Mouse (Mus musculus) hindbrain, embryonic 16.5 days (tissue): ENCODE data around the gene AA467197. TPM values are rescaled to one million over a fixed set of nuclear protein-coding genes. Genes with fewer than 3 reads are reported as not detected.

Source experiments
- ATAC-seq: fragments of 200-750 bp; cut with Nextera tagmentation; 2 replicates; pipeline ENCODE4 v1.8.0; 2017; ENCODE audit warnings: moderate TSS enrichment, moderate library complexity
- H3K27ac ChIP-seq: fragments of 300-500 bp; sonication (generic); 2 replicates; pipeline ENCODE4 v1.5.1; 2014; ENCODE audit warnings: low read depth, mild to moderate bottlenecking, control low read depth, low read length, moderate library complexity
- H3K27me3 ChIP-seq: fragments of 300-500 bp; sonication (generic); replicated peaks from 2 replicates; pipeline ENCODE4 v1.6.1; 2014; ENCODE audit warnings: low read length; ENCODE audit not compliant: control insufficient read depth, insufficient read depth
- H3K36me3 ChIP-seq: fragments of 300-500 bp; sonication (generic); 2 replicates; pipeline ENCODE4 v1.6.1; 2014; ENCODE audit warnings: mild to moderate bottlenecking, low read length, moderate library complexity, mixed read lengths; ENCODE audit not compliant: control insufficient read depth, insufficient read depth
- H3K4me1 ChIP-seq: fragments of 300-500 bp; sonication (generic); 2 replicates; pipeline ENCODE4 v1.6.1; 2014; ENCODE audit warnings: low read depth, low read length; ENCODE audit not compliant: control insufficient read depth, insufficient read depth
- H3K4me2 ChIP-seq: fragments of 300-500 bp; sonication (generic); 2 replicates; pipeline ENCODE4 v1.6.1; 2014; ENCODE audit warnings: mild to moderate bottlenecking, low read length, control low read depth, moderate library complexity
- H3K4me3 ChIP-seq: fragments of 300-500 bp; sonication (generic); 2 replicates; pipeline ENCODE4 v1.5.1; 2014; ENCODE audit warnings: mild to moderate bottlenecking, low read length, control low read depth, moderate library complexity
- H3K9ac ChIP-seq: fragments of 300-500 bp; sonication (generic); 2 replicates; pipeline ENCODE4 v1.6.1; 2014; ENCODE audit warnings: low read depth, mild to moderate bottlenecking, control low read depth, low read length, moderate library complexity
- H3K9me3 ChIP-seq: fragments of 300-500 bp; sonication (generic); 2 replicates; pipeline ENCODE4 v1.6.1; 2014; ENCODE audit warnings: mild to moderate bottlenecking, low read length, moderate library complexity; ENCODE audit not compliant: control insufficient read depth
- WGBS: fragments of 180-500 bp; shearing (Covaris S2); extraction: QIAGEN DNeasy Blood & Tissue Kit; methylation state at CpG from one replicate; pipeline ENCODE4 v1.1.7; 2014; 5-methylcytosine and 5-hydroxymethylcytosine counted together
- polyA plus RNA-seq: library from polyadenylated mRNA; unstranded; fragments of >200 nt; fragmentation: Nextera tagmentation; extraction: Ambion mirVana; gene quantifications from 2 replicates; pipeline ENCODE4 v1.2.1, GENCODE M21; 2015

The AA467197 gene
- polyA plus RNA-seq, 1 experiment from 2014 or later = 0.91 TPM

DNA sequence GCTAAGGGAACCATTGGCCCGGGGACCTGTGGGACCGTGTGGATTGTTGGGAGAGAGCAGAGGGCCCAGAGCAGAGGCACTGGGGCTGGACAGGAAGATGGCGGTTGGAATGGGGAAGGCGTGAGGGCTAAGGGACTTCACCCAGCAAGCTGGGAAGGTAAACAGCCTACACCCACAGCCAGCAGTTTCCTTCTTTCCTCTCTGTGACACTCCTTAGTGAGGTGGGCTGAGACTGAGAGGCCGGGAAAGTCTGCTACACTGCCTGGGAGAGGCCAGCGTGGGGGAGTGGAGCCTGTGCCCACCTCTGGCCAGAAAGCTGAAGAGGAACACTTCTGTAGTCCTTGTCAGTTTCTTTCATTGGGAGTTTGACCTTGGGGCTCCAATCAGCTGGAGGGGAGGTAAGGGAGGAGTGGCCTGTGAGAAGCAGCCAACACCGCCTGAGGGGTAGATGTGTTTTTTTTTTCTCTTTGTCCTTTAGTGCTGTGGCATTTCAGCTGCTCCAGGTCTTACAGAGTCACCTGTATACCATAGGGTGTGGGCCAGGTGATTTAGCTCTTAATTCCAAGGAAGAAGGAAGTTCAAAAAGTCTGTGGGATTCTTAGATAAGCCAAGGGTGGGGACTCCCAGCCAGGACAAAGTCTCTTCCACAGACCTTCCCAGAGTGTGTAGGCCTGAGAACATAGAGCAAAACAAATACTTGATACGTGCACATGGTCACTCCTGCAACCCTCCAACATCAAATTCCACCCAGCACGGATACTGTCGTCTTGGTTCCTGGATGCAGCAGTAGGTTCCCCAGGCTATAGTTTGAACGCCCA, 21.1 kb downstream of the AA467197 start:
- H3K4me3 ChIP-seq = no peak overlapping the region
- H3K9ac ChIP-seq = no peak overlapping the region
- H3K27ac ChIP-seq = no peak overlapping the region
- no peaks in the 10 kb centered on the region for H3K27me3 ChIP-seq
- no peak for ATAC-seq
- H3K4me2 ChIP-seq = no peak overlapping the region
- H3K9me3 ChIP-seq = no peaks in the 10 kb centered on the region
- no peaks in the 10 kb centered on the region for H3K36me3 ChIP-seq
- no peaks in the 10 kb centered on the region for H3K4me1 ChIP-seq
- WGBS = 89% methylated on average over 11 of the region's 11 CpGs

DNA sequence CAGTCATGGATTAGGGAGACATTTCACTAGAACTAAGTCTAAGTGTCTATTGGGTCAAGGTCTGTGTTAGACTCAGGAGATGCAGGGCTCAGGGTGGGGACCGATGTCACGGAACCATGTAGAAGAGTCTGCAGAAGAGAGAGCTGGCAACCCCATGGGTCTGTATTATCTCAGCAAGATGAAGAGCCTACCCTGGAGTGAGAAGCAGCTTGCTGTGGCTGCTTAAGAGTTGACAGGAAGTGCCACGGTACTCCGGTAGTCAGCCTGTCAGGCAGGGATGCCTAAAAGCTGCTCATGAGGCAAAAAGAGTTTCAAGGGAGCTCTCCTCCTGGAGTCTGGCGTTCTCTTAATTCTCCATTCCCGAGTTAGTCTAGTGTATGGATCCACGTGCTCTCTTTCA, 23.0 kb downstream of the AA467197 start:
- Histone ChIP-seq H3K4me3 (no peak overlapping the region), H3K9me3 (no peaks in the 10 kb centered on the region), H3K4me2 (no peak overlapping the region), H3K9ac (no peak overlapping the region), H3K36me3 (no peaks in the 10 kb centered on the region), H3K27ac (no peak overlapping the region), H3K4me1 (no peaks in the 10 kb centered on the region), H3K27me3 (no peaks in the 10 kb centered on the region)
- 88% methylated on average over 7 of the region's 7 CpGs for WGBS
- no peak for ATAC-seq

DNA sequence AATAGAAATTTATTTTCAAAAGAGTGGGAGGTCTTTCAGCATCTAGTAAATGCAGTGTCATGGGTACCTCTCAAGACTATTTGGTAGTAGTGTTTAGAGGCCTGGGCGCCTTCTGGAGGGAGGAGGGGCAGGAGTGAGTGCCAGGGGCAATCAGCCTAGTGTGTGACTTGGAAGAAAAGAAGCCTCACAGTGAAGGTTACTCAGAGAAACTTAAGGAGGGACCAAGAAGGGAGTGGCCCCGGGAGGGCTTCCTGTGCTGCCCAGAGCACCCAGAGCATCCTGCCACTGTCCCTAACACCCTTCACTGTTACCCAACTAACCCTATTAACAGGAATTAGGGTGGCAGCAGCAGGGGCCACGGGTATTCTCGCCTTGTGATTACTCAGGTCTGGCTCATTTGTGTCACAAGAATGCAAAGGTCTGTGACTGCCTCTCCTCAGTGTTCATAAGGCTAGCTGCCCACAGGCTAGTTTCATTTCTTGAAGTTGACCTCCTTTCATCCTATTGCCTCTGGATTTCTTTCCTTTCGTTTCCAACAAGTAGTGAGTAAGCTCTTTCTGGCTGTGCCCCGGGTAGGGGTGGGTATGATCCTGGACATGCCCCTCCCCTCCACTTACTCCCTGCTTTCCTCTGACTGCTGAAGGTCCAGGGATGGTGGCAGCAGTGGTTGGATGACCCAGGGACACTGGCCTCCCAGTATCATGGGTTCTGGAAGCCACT, 28.6 kb downstream of the AA467197 start:
- H3K9me3 ChIP-seq = no peaks in the 10 kb centered on the region
- ATAC-seq = no peak
- H3K9ac ChIP-seq = no peak overlapping the region
- H3K27me3 ChIP-seq = no peaks in the 10 kb centered on the region
- no peaks in the 10 kb centered on the region for H3K4me1 ChIP-seq
- WGBS = 65% methylated on average over 6 of the region's 6 CpGs
- H3K27ac ChIP-seq = no peak overlapping the region
- no peak overlapping the region for H3K4me3 ChIP-seq
- no peak overlapping the region for H3K4me2 ChIP-seq
- H3K36me3 ChIP-seq = no peaks in the 10 kb centered on the region

DNA sequence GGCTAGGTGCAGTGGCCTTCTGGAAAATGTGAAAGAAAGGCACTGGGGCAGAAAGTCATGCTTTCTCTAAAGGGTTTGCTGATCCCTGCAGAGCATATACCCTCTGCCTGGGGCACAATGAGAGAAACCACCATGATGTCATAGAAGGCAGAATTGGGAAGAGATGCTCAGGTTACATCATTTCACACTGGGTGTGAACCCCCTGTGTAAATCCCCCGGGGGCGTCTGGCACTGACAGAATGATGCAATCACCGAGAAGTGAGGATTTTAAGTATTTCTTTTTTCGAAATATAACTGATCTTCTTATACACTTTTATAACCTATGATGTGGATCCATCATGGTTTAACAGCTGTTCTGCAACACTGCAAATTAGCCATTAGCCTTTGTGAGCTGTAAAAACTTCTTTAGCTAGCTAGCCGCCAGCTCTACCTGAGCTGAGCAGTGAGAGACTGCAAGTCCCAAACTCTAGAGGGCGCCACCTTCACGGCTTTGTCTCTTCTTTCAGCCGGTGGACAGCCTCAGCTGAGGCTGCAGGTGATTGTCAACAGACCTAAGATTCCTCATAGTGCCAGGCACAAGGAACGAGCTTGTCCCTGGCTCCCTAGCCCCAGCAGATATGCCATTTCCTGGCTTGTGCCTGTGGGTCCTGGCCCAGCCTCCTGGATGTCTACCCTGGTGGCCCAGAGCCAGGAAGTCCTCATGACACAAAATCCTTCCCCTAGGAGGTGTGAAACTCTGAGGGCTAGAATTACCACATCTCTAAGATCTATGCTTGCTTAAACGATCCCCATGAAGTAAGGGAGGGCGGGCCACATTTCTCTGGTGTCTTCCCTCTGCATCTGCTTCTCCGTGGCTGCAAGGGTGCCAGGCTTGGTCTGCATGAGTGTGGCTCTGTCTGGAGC, 29.4 kb downstream of the AA467197 start:
- ATAC-seq = no peak
- no peaks in the 10 kb centered on the region for H3K9me3 ChIP-seq
- no peak overlapping the region for H3K4me3 ChIP-seq
- no peaks in the 10 kb centered on the region for H3K27me3 ChIP-seq
- H3K9ac ChIP-seq = no peak overlapping the region
- H3K4me2 ChIP-seq = no peak overlapping the region
- no peaks in the 10 kb centered on the region for H3K36me3 ChIP-seq
- H3K4me1 ChIP-seq = no peaks in the 10 kb centered on the region
- no peak overlapping the region for H3K27ac ChIP-seq
- WGBS = 52% methylated on average over 12 of the region's 12 CpGs

DNA sequence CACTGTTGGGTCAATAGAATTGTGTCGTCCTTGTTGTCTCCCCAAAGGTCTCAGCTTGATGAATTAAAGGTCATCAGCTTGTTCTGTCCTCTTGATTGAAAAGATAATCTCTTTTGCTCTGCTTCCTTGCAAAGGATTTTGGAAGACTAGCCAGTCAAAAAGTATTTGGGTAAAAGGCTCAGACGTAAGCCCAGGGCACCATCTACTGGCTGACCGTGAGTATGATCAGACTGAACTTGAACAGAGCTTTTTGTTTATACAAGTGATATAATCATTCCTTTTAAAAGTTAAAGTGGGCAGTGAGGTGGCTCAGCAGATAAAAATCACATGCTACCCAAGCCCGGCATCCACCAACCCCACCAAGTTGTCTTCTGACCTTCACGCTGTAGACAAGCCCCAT, 31.1 kb downstream of the AA467197 start:
- 48% methylated on average over 5 of the region's 5 CpGs for WGBS

DNA sequence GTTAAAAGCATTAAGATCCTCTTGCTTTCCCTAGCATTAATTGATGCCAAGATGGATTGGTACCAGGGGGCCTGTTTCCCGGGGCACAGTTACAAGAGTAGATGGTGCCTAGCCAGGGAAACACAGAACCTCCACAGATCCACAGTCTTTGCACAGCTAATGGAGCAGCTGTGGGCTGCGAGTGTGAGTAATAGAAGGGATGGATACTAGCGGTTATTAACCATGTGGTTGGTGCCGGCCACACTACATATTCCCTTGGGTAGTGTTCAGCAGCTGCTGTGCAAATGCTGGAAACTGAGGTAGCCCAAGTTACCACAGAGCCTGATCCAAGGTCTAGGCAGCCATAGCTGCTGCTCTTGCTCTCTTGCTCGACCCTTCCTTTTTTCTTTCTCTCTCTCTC, 34.9 kb downstream of the AA467197 start:
- Histone ChIP-seq H3K9ac (no peak overlapping the region), H3K27me3 (no peaks in the 10 kb centered on the region), H3K36me3 (no peaks in the 10 kb centered on the region), H3K27ac (no peak overlapping the region), H3K4me3 (no peak overlapping the region), H3K4me2 (no peak overlapping the region), H3K4me1 (no peaks in the 10 kb centered on the region), H3K9me3 (no peaks in the 10 kb centered on the region)
- 49% methylated on average over 5 of the region's 5 CpGs for WGBS
- ATAC-seq = no peak

More for the DNA sequence above, 31.1 kb downstream of the AA467197 start:
- Histone ChIP-seq H3K9me3 (no peaks in the 10 kb centered on the region), H3K27me3 (no peaks in the 10 kb centered on the region), H3K27ac (no peak overlapping the region), H3K4me2 (no peak overlapping the region), H3K4me1 (no peaks in the 10 kb centered on the region), H3K4me3 (no peak overlapping the region), H3K9ac (no peak overlapping the region), H3K36me3 (no peaks in the 10 kb centered on the region)
- ATAC-seq = no peak

DNA sequence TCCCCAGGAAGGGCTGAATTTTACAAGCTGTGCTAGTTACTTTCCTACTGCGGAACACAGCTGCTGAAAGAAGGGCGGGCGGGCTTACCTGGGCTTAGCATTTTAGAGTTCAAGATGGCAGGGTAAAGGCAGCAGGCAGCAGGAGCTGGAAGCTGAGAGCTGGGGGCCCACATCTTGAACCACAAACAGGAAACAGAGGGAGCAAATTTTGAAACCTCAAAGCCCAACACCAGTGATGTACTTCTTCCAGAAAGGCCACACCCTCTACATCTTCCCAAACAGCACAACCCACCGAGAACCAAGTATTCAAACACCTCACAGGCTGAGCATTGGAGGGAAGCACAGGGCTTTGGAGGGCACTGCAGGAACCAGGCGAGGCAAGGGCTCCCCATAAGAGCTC, 36.1 kb downstream of the AA467197 start:
- no peak for ATAC-seq
- no peak overlapping the region for H3K4me3 ChIP-seq
- no peaks in the 10 kb centered on the region for H3K27me3 ChIP-seq
- no peaks in the 10 kb centered on the region for H3K9me3 ChIP-seq
- H3K9ac ChIP-seq = no peak overlapping the region
- 76% methylated on average over 5 of the region's 5 CpGs for WGBS
- H3K4me1 ChIP-seq = no peaks in the 10 kb centered on the region
- H3K36me3 ChIP-seq = no peaks in the 10 kb centered on the region
- no peak overlapping the region for H3K27ac ChIP-seq
- no peak overlapping the region for H3K4me2 ChIP-seq

DNA sequence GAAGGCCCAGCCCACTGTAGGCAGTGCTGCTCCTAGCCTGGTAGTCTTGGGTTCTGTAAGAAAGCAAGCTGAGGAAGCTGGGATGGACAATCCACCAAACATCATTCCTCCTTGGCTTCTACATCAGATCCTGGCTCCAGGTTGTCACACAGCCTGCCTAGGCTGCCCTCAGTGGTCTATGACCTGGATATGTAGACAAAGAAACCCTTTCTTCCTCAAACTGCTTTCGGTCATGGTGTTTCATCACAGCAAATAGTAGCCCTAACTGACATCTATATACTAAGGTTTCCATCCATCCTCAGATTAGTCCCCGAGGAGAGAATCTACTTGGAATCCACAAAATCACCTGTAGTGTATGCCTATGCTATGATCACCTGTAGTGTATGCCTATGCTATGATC, 38.3 kb downstream of the AA467197 start:
- Histone ChIP-seq H3K27ac (no peak overlapping the region), H3K4me2 (no peak overlapping the region), H3K27me3 (no peaks in the 10 kb centered on the region), H3K4me1 (no peaks in the 10 kb centered on the region), H3K9me3 (no peaks in the 10 kb centered on the region), H3K36me3 (no peaks in the 10 kb centered on the region), H3K9ac (no peak overlapping the region), H3K4me3 (no peak overlapping the region)
- 91% methylated on average over 2 of the region's 2 CpGs for WGBS
- ATAC-seq = no peak
